Mouse (Mus musculus) lung, embryonic 15.5 days (tissue): ENCODE data around the gene Plxnb3. TPM values are rescaled to one million over a fixed set of nuclear protein-coding genes. Genes with fewer than 3 reads are reported as not detected.
A peak's percentile ranks its signal among the peaks of the same experiment; 100 is the strongest.

Source experiments
- ATAC-seq: fragments of 200-750 bp; cut with Nextera tagmentation; 2 replicates; pipeline ENCODE4 v1.8.0; 2017; ENCODE audit warnings: moderate number of reproducible peaks, borderline replicate concordance; ENCODE audit not compliant: low FRiP score, low TSS enrichment; ENCODE audit errors: extremely low read depth
- H3K27ac ChIP-seq: fragments of 300-500 bp; sonication (generic); 2 replicates; pipeline ENCODE4 v1.5.1; 2015; ENCODE audit warnings: moderate library complexity, mild to moderate bottlenecking, inconsistent platforms
- H3K27me3 ChIP-seq: fragments of 300-500 bp; sonication (generic); 2 replicates; pipeline ENCODE4 v1.6.1; 2015; ENCODE audit warnings: inconsistent platforms
- H3K36me3 ChIP-seq: fragments of 300-500 bp; sonication (generic); 2 replicates; pipeline ENCODE4 v1.6.1; 2015; ENCODE audit warnings: inconsistent platforms
- H3K4me1 ChIP-seq: fragments of 300-500 bp; sonication (generic); 2 replicates; pipeline ENCODE4 v1.6.1; 2015; ENCODE audit warnings: inconsistent platforms
- H3K4me2 ChIP-seq: fragments of 300-500 bp; sonication (generic); 2 replicates; pipeline ENCODE4 v1.6.1; 2015; ENCODE audit warnings: inconsistent platforms, mild to moderate bottlenecking, moderate library complexity
- H3K4me3 ChIP-seq: fragments of 300-500 bp; sonication (generic); 2 replicates; pipeline ENCODE4 v1.5.1; 2015; ENCODE audit warnings: mild to moderate bottlenecking, inconsistent platforms
- H3K9ac ChIP-seq: fragments of 300-500 bp; sonication (generic); 2 replicates; pipeline ENCODE4 v1.6.1; 2015; ENCODE audit warnings: inconsistent platforms
- H3K9me3 ChIP-seq: fragments of 300-500 bp; sonication (generic); 2 replicates; pipeline ENCODE4 v1.6.1; 2016; ENCODE audit warnings: inconsistent platforms
- WGBS: fragments of 180-500 bp; shearing (Covaris S2); methylation state at CpG from one replicate; pipeline ENCODE4 v1.1.7; 2015; 5-methylcytosine and 5-hydroxymethylcytosine counted together
- polyA plus RNA-seq: library from polyadenylated mRNA; unstranded; fragments of >200 nt; fragmentation: Nextera tagmentation; extraction: Ambion mirVana; gene quantifications from 2 replicates; pipeline ENCODE4 v1.2.1, GENCODE M21; 2015

The Plxnb3 gene
- 0.30 and 0.67 TPM in 2 replicates for polyA plus RNA-seq

- Histone ChIP-seq H3K9me3 (no peaks in the 10 kb centered on the region), H3K36me3 (no peaks in the 10 kb centered on the region), H3K27ac (no peak within 1 kb of the TSS), H3K4me3 (no peak within 1 kb of the TSS), H3K4me1 (no peaks in the 10 kb centered on the region), H3K27me3 (no peaks in the 10 kb centered on the region), H3K4me2 (no peak within 1 kb of the TSS), H3K9ac (no peak within 1 kb of the TSS)
- 68% methylated on average over 5 of the region's 5 CpGs for WGBS
- ATAC-seq = no peak
Measured at GRCm38 (mm10) chrX:73756334-73757140, at the start of gene Plxnb3. TSS of gene Plxnb3 (plus strand) at chrX:73757090.

DNA sequence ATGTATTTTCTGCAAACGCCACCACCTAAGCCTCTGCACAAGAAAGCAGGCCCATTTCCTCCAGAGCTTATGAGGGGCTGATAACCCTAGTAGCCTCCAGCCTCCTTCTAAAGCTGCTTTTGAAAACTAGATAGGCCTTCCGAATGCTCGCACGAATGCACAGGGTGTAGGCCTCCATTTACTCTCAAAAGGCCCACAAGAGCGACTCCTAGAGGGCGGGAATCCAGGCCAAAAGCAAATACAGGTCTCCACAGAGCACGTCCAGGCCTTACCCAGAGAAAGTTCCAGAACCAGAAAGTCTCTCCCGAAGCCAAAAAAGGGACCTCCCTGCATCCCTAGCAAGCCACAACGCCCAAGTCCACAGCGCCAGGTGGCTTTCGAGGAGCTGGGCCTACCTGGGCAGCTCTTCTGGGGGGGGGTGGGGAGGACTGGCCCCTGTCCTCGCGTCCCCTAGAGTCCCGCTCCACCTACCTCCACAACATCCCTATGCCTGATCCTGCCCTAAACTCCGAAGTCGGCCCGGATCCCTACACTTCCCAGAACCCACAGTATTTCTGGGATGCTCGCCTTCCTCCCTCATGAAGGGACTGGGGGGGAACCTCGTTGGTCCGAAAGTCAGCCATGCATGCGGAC is 41.3 kb upstream of the Plxnb3 start:
- Histone ChIP-seq H3K9ac (peak overlapping the region; percentile 68), H3K4me1 (peaks cover 28% of the 10 kb centered on the region), H3K36me3 (peaks cover 12% of the 10 kb centered on the region; the same call in 1 of the 2 replicates), H3K9me3 (no peaks in the 10 kb centered on the region), H3K27ac (peak overlapping the region; percentile 80), H3K27me3 (no peaks in the 10 kb centered on the region), H3K4me2 (peak overlapping the region; percentile 61), H3K4me3 (peak overlapping the region; percentile 58)
- ATAC-seq = peak; percentile 41
- 22% methylated on average over 21 of the region's 21 CpGs for WGBS

DNA sequence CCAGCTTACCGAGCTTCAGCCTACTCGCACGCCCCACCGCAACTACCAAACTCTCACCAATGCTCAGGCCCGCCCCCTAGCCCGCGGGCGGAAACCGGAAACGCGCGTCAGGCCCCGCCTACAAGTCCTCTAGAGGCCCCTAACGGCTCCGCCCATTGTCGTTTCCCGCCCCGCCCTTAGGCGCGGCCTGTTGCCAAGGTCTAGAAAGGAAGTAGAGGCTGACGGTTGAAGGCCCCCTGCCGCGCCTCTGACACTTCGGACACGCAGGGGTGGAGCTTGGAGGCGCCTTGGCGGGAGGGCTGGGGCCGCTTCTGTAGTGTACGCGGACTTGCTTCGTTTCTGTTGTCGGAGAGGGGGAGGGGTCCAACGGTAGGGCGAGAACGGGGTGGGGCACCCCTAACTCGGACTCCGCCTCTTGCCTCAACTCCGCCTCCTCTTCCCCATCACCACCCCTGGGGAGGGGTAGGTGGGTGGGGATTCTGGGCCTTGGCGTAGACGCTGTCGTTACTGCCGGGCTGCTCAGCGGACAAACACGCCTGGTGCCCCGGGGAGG is 40.7 kb upstream of the Plxnb3 start, which contains the start of the genes Bcap31 and Abcd1:
Bcap31 (minus strand) TSS at position 67 of the 553 bp plus-strand sequence.
Abcd1 (plus strand) TSS at position 489 of the 553 bp plus-strand sequence.
- peak; percentile 96 for ATAC-seq
- H3K4me3 ChIP-seq = peak within 1 kb of the TSS; percentile 58

GRCm38 (mm10) chrX:73716709-73717545 is 40.0 kb upstream of the Plxnb3 start:
- Histone ChIP-seq H3K9ac (peak overlapping the region; percentile 44), H3K9me3 (no peaks in the 10 kb centered on the region), H3K4me1 (peaks cover 28% of the 10 kb centered on the region), H3K27me3 (no peaks in the 10 kb centered on the region), H3K4me3 (peak overlapping the region; percentile 58), H3K36me3 (peaks cover 4% of the 10 kb centered on the region; the same call in 1 of the 2 replicates), H3K27ac (peak overlapping the region; percentile 81), H3K4me2 (peak overlapping the region; percentile 73)
- WGBS = 24% methylated on average over 29 of the region's 30 CpGs
- peak; percentile 11 for ATAC-seq

More for the DNA sequence above, 40.7 kb upstream of the Plxnb3 start, which contains the start of the genes Bcap31 and Abcd1:
- peaks cover 7% of the 10 kb centered on the region; the same call in 1 of the 2 replicates for H3K36me3 ChIP-seq
- peak within 1 kb of the TSS; percentile 68 for H3K9ac ChIP-seq
- peak within 1 kb of the TSS; percentile 73 for H3K4me2 ChIP-seq
- H3K27ac ChIP-seq = peak within 1 kb of the TSS; percentile 81
- 20% methylated on average over 35 of the region's 45 CpGs for WGBS
- H3K27me3 ChIP-seq = no peaks in the 10 kb centered on the region
- peaks cover 28% of the 10 kb centered on the region for H3K4me1 ChIP-seq
- no peaks in the 10 kb centered on the region for H3K9me3 ChIP-seq

DNA sequence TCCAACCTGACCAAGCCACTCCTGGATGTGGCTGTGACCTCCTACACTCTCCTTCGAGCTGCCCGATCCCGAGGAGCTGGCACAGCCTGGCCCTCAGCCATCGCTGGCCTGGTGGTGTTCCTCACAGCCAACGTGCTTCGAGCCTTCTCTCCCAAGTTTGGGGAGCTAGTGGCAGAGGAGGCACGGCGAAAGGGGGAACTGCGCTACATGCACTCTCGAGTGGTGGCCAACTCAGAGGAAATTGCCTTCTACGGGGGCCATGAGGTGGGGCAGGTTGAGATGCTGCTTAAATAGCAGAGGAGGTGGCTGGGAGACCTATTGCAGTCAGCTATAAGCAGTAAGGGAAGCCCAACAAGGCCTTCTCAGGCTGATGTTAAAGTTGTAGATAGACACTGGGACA is 39.2 kb upstream of the Plxnb3 start:
- Histone ChIP-seq H3K9ac (peak overlapping the region; percentile 44), H3K9me3 (no peaks in the 10 kb centered on the region), H3K27me3 (no peaks in the 10 kb centered on the region), H3K4me3 (peak overlapping the region; percentile 58), H3K4me1 (peaks cover 28% of the 10 kb centered on the region), H3K36me3 (no peaks in the 10 kb centered on the region; the same call in 1 of the 2 replicates), H3K4me2 (peak overlapping the region; percentile 73), H3K27ac (peak overlapping the region; percentile 81; the same call in 1 of the 2 replicates)
- no peak for ATAC-seq
- WGBS = 47% methylated on average over 11 of the region's 11 CpGs

GRCm38 (mm10) chrX:73718271-73718670 is 38.6 kb upstream of the Plxnb3 start:
- Histone ChIP-seq H3K4me3 (peak overlapping the region; percentile 58), H3K9me3 (no peaks in the 10 kb centered on the region), H3K4me1 (peaks cover 28% of the 10 kb centered on the region), H3K4me2 (peak overlapping the region; percentile 73), H3K27me3 (no peaks in the 10 kb centered on the region), H3K36me3 (no peaks in the 10 kb centered on the region), H3K27ac (peak overlapping the region; percentile 81), H3K9ac (peak overlapping the region; percentile 44; the same call in 1 of the 2 replicates)
- 27% methylated on average over 3 of the region's 3 CpGs for WGBS
- ATAC-seq = no peak

DNA sequence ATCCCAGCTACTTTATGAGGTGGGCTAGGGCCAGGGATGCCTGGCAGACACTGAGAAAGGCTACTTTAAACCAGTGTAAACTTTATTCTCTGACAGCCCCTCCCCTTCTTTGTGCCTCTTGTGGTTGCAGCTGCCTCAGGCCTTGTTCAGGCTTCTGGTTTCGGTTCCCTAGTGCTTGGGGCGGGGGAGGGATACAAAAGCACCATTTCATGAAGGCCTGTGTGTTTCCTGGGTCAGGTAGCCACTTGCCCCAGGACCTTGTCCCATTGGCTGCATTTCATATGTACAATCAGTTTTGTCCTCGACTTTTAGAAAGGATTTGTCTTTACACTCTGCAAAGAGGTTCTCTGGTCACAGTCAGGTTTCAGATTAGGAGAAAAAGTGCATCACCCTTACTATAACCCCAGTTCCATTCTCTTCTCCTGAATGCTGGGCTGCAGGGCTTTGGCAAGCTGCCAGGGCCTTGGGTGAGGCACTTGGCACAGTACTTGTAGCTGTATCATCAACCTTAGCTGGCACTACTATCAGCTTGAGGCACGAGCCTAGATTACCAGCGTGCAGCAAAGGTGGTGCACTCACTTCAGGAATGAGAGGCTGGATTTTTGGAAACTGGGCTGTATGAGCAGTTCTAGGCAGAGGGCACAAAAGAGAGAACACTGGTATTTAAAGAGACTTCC is 38.1 kb upstream of the Plxnb3 start:
- ATAC-seq = no peak
- Histone ChIP-seq H3K4me2 (peak overlapping the region; percentile 73), H3K36me3 (no peaks in the 10 kb centered on the region), H3K9me3 (no peaks in the 10 kb centered on the region), H3K9ac (peak overlapping the region; percentile 44; the same call in 1 of the 2 replicates), H3K27me3 (no peaks in the 10 kb centered on the region), H3K4me3 (peak overlapping the region; percentile 58; the same call in 1 of the 2 replicates), H3K27ac (peak overlapping the region; percentile 81), H3K4me1 (peaks cover 28% of the 10 kb centered on the region)
- 38% methylated on average over 5 of the region's 5 CpGs for WGBS

- no peak overlapping the region for H3K4me3 ChIP-seq
- no peak for ATAC-seq
- no peaks in the 10 kb centered on the region for H3K9me3 ChIP-seq
- H3K27me3 ChIP-seq = no peaks in the 10 kb centered on the region
- no peak overlapping the region for H3K4me2 ChIP-seq
- no peaks in the 10 kb centered on the region for H3K4me1 ChIP-seq
- 47% methylated on average over 1 of the region's 1 CpGs for WGBS
- no peak overlapping the region for H3K27ac ChIP-seq
- no peak overlapping the region for H3K9ac ChIP-seq
- H3K36me3 ChIP-seq = peaks cover 10% of the 10 kb centered on the region; the same call in 1 of the 2 replicates
Measured at GRCm38 (mm10) chrX:73730908-73731307, 26.0 kb upstream of the Plxnb3 start.

DNA sequence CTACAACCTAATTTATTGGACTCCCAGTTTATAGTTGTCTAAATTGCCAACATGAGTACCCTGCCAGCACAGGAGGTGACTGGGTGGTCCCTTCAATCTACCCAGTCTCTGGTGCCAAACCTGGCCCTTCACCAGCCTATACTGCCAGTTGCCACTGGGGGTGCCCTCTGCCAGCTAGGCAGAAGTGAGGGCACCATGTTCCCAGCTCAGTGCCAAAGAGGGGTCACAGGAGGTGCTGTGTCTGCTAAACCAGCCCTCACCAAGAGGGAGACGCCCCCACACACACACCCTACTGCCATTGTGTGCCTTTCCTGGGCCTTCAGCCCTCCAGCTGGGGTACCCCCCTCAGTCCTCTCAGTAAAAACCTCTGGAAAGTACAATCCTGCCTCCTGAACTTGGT is 18.7 kb upstream of the Plxnb3 start:
- Histone ChIP-seq H3K4me2 (no peak overlapping the region), H3K27ac (no peak overlapping the region), H3K4me3 (no peak overlapping the region), H3K9me3 (no peaks in the 10 kb centered on the region), H3K27me3 (no peaks in the 10 kb centered on the region), H3K4me1 (no peaks in the 10 kb centered on the region), H3K9ac (no peak overlapping the region), H3K36me3 (no peaks in the 10 kb centered on the region)
- 50% methylated on average over 1 of the region's 1 CpGs for WGBS
- no peak for ATAC-seq

- Histone ChIP-seq H3K4me2 (no peak overlapping the region), H3K9me3 (no peaks in the 10 kb centered on the region), H3K36me3 (no peaks in the 10 kb centered on the region), H3K27ac (no peak overlapping the region), H3K9ac (no peak overlapping the region), H3K4me3 (no peak overlapping the region), H3K27me3 (no peaks in the 10 kb centered on the region), H3K4me1 (no peaks in the 10 kb centered on the region)
- WGBS = 63% methylated on average over 5 of the region's 5 CpGs
- no peak for ATAC-seq
Measured at GRCm38 (mm10) chrX:73739151-73739550, 17.7 kb upstream of the Plxnb3 start.
